Mouse (Mus musculus) ovary, adult 18-20 months (tissue): Measurements from ENCODE around the gene Atp11a.

ENCODE experiments used
- DNase-seq: peaks from one replicate; pipeline ENCODE4 v3.0.0; 2022; ENCODE audit warnings: low spot score, mixed read lengths

The Atp11a gene

DNA sequence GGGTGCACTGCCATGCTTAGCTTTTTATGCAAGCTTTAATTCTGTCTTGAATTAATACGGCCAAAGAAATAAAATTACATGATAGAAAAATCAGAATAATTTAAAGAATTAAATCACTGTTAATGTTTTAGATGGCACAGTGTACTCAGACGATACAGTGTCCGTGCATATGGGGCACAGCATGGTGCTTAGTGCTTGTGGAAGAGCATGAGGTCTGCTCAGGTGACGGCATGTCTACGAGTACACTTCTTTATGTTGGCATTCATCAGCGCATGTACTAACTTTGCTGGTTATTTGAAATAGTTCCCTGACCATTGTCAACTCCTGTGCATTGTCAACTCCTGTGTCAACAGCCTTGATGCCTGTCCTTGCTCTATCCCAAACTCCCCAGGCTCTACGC is 12.5 kb downstream of the Atp11a start:
- DNase-seq, result no peak

DNA sequence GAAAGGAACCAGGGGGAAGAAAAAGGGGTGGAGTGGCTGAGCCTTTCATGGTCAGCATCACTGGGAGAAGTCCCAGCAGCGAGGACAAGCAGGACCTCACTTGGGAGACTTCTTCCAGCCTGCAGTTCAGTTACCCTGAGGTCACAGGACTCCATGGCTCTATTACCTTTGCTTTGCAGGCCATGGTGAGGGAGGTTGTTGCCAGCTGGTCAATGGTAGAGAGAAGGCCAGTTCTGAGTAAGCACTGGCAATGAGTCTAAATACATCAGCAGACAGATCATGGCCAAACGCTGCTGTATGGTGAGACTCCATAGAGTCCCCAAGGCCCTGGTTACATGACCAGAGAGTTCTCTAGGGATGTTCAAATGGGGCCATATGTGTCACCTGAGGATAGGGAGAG is 15.5 kb downstream of the Atp11a start:
- no peak for DNase-seq

DNA sequence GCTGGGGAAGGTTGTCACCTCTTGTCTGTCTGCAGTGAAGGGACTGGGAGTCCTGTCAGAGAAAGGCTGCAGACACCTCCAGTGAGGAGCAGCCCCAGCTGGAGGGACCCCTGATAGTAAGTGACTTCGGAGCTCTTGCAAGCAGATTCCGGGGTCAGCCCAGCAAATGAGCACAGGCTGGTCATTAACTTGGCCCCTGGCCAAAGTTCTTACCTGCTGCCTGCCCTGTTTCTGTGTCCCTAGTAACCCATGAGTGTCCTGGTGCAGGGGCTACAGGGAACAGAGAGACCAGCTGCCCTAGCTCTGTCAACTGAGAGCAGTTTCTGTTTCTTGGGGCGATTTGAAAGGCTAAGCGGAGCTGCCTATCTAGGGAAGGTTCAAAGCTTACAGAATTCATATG is 17.1 kb downstream of the Atp11a start:
- no peak for DNase-seq

DNA sequence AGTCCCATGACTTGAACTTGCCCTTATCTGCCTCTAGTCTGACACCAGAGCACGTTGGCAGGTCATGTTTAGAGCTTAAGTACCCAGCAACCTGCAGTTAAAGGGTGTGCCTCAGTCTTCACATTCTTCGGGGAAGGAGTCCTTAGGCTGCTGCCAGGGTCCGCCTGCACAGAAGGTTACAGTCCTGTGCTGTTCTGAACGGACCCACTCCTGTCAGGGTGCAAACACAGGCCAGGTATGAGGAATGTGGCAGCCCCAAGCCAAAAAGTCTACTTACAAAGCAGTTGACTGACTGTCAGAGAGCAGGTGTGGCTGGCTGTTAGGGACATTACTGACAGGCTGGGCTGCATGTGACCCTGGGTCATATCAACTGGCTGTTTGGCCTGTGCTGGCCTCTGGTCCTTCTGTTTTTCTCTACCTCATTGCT is 18.1 kb downstream of the Atp11a start:
- no peak for DNase-seq

DNA sequence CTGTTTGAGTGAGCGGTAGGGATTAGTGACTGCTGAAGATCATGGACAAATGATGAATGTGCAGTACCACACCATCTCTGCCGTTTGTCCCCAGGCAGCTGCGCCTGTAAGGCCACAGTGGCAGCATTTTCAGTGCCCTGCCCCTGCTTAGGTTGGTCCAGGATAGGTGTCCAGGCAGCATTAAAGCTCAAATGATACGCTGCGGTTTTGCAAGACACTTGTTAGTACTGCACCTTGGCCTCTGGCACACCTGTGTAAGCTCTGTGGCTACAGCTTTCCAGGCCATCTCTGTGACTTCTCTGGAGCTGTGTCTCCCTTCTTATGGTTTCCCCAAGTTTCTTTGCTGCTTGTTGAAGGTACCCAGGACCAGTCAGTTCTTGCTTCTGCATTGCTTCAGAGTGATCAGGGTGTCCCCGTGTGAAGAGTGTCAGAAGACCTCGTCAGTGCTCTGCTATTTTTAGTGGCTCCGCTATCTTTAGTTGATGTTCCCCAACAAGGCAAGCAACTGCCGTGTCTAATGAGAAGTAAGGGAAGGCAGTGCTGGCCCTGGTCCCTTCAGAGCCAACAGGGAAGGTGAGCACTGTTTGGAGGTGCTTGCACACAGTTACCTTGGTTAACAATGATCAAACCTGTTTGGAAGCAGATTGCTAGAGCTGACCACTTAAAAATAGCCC is 18.6 kb downstream of the Atp11a start:
- no peak for DNase-seq

DNA sequence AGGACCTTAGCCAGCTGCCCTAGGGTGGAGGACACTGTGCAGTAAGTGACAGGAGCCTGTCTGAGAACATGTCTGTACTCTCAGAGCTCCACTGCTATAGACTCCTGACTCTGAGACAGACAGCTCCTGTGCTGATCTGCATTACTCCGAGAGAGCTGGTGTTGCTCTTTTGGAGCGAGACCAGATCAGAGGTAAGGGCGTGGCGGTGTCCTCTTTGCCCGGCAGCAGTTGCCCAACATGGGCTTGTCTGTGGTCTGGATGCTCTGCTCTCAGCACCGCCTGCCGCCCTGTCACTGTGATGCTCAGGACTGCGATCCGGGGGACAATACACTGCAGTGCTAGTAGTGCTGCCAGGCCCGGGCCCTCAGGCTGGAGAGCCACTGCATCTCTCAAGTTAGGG is 19.4 kb downstream of the Atp11a start:
- DNase-seq, result no peak

DNA sequence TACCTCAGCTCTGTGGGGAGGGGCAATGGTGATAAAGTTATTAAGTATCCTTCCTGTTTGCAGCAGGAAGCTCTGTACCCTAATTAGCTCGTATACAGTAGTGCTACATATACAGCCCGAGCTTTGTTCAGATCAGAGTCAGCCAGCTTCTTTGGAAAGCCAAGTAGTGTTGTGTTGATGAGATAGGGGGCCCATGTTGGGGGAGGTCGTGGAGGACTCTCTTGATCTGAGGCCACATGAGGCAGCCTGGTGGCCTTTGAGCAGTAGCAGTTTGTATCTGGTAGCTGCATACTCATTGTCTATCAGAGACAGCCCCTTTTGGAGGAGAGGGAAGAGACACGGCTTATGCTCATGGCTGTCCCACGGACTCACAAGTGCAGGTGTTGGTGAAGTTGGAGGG is 20.4 kb downstream of the Atp11a start:
- DNase-seq, result no peak

DNA sequence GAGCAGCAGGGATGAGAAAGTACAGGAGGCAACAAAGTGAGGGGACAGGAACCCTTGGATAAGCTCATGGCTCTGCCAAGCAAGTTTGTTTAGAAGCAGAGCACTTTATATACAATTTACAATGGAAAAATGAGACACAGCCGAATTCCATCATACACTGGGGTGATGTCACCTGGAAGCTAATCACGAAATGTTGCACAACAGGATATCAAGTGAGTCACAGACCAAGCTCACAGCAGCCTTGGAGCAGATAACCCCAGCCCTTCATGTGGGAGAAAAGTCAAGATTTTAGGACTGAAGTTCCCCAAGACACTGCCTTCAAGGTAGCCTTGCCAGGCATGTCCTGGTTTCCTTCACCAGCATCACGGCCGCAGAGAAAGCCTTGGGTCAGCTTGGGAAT is 22.7 kb downstream of the Atp11a start:
- no peak for DNase-seq

DNA sequence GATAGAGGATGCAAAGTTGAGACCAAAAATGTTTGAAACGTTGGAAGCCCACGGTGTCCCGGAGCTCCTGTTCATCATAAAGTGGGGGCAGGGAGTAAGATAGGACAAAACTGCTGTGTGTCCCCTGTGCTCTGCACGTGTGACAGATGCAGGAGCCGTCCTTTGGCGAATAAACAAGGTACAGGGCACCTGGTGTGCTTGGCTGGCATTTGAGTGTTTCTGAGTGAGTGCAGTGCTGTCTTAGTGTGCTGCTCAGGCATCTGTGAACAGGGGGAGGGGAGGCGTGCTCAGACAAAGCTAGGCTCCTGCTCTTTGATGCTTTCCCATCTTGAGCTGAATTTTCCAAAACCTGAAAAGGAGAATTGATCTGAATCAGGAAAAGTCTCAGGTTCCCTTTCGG is 28.7 kb downstream of the Atp11a start:
- no peak for DNase-seq

DNA sequence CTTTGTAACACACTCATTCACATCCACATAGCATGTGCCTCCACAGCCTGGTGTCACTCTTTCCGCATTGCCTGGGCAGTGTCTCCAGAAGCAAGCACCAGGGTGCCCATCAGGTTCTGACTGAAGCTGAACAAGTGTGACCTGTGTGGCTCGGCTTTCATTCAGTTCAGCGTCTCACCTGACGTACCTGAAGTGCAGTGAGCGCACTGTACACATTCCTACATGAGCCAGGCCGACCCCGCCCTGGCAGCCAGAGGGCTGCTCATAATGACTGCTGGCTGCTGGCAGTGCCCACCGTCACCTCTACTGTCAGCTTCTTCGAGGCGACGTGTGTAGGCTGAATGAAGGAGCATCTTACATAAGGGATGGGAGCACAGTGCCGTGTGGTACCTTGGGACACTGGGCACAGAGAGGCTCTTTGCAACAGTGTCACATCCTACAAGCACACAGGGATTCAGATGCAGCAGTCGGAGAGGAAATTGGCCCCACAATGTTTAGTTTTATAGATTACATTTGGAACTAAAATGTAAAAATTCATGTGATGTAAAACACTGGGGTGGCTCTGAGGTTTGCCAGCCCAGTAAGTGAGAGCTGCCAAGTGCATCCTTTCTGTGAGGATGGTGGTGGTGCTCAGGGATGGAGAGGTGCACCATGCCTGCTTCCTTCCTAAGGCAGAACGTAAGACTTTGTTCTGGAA is 29.6 kb downstream of the Atp11a start:
- DNase-seq, result no peak

DNA sequence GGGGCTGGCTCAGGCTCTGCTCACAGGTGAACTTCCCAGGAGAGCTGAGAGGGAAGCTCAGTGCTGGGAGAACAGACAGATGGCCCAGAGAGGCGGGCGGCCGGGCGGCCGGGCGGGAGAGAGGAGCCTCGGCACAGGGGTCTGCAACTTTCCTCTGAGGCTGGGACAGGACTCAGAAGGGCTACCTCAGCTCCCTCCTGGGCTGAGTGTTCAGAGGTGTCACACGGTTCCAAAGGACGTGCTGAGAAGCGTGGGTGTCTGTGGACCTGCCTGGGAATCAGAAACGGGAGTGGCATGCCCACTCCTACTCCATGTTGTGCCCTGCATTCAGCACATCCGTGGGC is 30.1 kb downstream of the Atp11a start:
- no peak for DNase-seq

DNA sequence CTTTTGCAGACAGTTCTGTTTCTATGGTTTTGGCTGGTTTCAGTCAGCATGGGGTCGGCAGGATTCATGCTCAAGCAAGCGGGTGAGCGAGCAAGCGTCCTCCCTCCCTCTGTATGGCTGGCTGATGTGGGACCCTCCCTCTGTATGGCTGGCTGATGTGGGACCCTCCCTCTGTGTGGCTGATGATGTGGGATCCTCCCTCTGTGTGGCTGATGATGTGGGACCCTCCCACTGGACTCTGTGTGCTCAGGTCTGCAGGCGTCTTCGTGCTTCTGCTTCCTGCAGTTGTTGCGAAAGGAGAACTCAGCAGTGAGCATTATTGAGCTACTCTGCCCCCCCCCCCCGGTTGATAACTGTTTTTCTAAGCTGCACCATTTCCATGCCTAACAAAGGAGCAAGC is 30.6 kb downstream of the Atp11a start:
- DNase-seq, result no peak

DNA sequence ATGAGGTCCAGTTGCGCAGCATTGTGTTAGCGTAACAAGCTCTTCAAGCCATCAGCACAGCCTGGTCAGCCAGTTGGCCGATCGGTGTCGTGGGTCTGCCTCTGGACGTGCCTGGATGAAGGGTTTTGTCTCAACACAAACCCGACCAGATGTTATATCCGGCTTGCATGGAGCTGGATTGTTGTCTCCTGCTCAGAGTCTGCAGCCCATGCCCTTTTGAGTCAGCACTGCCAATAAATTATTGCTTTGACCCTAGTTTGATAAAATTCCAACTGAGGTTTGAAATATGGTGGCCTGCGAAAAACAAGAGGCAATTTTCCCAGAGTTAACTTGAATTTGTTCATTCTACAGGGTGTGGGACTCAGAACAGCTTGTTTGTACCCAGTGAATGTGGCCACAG is 31.9 kb downstream of the Atp11a start:
- peak; percentile 27 for DNase-seq

DNA sequence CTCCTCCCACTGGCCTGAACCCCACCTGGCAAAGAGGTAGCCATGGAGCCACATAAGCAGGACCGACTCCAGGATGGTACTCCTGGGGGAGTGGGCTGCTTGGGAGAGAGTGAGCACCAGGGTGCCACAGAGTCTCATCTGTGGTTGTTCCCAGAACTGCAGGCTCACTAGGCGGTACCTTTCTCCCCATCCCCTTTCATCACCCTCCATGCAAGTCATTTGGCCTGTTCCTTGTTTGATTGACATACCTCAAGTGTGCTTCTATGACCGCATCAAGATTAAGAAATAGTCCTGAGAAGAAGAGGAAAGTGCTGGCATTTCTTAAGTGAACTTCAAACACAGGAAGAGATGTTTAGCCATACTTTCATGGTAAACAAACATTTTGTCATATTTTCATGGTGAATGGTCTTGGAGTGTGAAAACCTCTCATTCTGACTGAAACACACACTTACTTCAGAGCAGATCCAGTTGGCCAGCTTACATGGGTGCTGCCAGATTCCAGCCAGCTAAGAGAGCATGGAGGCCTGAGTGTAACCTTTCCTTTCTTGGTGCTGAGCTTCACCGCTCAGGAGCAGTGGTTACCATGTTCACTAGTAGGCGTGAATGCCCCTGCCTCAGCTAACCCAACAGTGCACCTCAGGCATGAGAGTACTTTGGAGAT is 38.3 kb downstream of the Atp11a start:
- DNase-seq, result no peak

DNA sequence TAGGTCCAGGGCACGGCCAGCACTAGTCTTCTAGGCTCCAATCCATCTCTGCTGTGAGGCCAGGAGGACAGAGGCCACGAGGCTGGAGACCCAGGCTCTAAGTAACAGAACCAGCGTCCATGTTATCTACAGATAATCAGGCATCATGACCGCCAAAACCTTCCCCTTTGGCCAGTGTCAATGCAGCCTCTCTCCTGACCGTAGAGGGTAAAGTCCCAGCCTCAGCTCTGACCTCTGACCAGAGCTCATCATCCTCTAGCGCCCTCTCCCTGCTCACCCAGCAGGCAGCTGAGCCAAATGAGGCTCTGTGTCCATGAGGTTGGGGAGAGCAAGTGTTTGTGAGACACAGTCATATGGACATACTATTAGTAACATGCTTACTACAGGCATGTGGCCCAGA is 42.3 kb downstream of the Atp11a start:
- no peak for DNase-seq

DNA sequence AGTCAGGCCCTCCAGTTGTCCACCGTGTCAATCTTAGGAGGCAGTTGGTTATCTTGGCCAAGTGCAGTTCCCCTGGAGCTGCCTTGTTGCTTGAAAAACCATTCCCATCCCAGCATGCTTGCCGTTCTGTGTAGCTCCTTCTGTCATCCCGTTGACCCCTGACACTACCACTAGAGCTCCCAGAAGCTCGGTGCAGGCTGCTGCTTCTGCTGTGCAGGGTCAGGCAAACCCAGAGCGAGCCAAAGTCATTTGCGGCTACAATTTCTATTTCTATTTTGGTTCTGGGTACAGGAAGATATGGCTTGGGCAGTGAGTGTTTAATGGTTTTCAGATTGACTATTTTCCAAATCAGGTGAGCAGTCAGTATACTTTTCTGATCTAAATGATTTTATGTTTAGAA is 43.0 kb downstream of the Atp11a start:
- no peak for DNase-seq

DNA sequence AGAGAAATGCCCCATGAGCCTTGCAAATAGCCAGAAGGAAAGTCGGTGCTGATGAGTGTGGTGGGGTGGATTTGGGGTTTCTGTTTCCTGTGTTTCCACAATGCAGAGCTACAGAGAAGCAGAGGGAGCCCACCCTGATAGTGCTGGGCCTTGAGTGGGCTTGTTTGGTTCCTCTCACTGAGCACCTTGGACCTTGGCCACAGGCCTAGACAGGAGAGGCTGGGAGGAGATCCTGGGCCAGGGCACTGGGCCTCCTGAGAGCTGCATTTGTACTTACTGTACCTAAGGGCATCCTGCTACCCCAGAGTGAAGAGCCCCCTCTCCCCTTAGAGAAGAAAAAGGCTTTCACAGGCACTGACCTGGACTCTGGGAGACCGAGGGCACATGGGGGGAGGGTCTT is 43.4 kb downstream of the Atp11a start:
- DNase-seq, result no peak

DNA sequence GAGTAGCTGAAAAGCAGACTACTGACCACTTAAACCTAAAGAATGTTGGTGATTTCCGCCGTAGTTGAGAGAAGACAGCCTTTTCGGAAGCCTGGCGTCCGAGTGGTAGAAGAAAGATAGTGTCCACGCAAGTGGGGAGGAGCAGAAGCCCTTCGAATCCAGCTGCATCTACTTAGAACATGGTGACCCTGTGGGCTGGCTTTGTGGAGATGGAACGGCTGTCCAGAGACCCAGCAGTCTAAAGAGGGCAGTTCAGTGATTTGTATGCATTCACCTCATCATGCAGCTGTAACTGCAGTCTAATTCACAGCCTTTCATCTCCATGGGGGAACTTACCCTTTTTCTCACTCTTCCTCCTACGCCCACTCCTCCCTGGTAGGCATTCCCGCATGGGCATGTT is 44.8 kb downstream of the Atp11a start:
- no peak for DNase-seq

DNA sequence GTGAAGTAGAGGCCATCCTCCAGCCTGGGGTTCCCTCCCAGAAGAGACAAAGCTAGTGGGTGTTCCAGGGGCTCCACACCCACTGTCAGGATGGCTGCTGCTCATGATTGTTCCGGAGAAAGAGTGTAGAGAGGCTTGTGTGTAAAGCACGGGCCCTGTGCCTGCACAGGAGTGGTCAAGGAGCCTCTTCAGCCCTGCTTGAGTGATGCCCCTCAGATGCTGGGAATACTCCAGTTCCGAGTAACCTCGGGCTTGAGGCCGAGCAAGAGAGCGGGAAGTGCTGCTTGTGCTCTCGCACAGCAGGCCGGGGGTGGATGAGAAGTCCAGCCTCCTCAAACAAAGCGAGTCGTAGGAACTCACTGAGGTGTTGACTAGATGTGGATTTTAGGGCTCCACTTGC is 46.3 kb downstream of the Atp11a start:
- no peak for DNase-seq

DNA sequence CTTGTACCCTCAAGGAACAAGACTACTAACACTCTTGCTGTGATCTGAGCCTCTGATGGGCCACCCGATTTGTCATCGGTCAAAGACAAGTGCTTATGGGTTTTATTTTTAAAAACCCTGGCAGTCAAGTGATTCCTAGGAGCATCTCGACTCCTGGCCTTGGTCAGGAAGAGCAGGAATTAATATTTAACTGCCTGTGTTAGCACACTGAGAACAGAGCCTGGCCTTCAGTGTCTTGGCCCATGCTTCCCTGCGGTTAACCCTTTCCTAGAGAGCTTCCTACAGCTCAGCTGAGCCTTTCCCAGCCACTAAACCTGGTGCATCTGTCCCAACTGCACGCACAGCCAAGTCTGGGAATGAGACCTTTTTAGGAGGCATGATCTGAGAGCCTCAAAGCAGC is 48.1 kb downstream of the Atp11a start:
- DNase-seq, result no peak

DNA sequence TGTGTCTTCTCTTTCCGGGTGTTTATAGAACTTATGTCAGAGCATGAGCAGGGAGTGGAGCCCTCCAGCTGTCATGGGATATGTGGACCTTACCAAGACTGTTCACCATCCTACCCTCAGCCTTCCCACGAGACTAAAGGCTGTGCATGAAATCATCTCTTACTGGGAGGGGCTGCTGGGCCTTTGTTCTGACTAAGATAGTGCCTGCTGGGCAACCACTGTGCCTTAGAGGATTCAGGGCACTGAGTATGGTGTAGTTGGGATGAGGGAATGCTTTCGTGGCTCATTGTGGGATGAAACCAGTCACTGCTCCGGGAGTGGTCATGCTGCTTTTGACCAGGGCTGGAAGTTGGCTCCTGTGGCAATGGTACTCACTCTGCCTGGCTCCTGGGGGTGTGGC is 48.8 kb downstream of the Atp11a start:
- no peak for DNase-seq

DNA sequence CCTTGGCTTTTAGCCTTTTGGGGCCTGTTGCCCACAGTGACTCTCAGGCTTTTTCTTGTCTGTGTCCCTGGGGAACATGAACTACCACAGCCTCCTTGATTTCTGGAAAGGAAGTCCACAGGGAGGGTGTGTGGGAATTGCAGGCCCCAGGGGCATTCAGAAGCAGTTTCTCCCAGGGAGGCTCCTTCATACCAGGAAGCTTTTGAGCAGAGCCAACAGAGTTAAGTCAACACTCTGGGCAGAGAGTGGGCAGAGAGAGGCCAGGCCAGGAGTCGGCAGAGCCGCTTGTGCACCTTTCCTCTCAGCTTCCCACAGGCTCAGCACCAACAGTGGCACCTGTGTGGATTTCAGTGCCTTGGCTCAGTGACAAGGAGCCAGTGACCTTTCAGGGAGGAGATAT is 51.2 kb downstream of the Atp11a start:
- no peak for DNase-seq

DNA sequence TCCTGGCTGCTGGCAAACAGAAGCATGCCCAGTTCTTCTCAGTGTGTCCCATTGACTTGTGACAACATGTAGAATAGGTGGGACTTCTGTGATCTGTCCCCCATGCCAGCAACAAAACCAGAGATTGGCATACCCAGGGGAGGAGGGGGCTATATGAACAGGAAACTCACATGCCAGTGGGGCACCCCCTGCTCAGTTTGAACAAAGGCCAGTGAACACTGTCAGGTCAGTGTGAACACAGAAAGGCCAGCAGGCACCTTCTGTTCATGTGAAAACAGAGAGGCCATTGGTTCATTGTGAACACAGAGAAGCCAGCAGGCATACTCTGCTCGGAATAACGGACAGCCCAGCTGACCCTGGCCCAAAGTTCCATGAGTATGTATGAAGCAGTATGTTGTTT is 52.7 kb downstream of the Atp11a start:
- DNase-seq, result no peak

DNA sequence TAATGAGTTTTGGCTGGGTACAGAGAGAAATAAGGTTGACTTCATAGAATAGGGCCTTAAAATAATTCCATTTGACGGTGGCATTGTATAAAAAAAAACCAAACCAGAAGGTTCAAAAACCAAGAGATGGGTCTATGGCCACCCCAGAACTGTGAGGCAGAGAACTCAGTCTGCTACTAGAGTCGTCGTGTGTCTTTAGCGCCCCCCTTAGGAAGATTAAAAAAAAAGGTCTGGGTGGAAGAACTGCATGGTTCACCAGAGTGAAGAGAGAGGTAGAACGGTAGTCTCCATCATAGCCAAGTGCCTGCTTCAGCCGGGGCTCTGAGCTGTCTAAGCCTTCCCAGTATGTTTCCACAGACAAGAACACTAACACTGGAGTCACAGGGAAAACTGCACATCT is 54.4 kb downstream of the Atp11a start:
- no peak for DNase-seq
